Mouse (Mus musculus): Measurements from ENCODE around the gene 4933427D14Rik.

4933427D14Rik gene

GRCm38 (mm10) chr11:72142889-72143288, 64.4 kb downstream of the 4933427D14Rik start:
- DNase-seq (ENCODE audit: low read depth, low spot score), result peak; percentile 4

- no peak for DNase-seq (ENCODE audit: low read depth, low spot score)
Observed at GRCm38 (mm10) chr11:72140198-72140597, 67.1 kb downstream of the 4933427D14Rik start.

- no peak for DNase-seq (ENCODE audit: low read depth, low spot score)
Observed at GRCm38 (mm10) chr11:72136231-72136982, 70.9 kb downstream of the 4933427D14Rik start.

GRCm38 (mm10) chr11:72135383-72136158, 71.7 kb downstream of the 4933427D14Rik start, which contains the start of gene Pitpnm3:
TSS of gene Pitpnm3 (minus strand) at chr11:72135778.
- DNase-seq (ENCODE audit: low read depth, low spot score), result no peak

GRCm38 (mm10) chr11:72134536-72135382, 72.5 kb downstream of the 4933427D14Rik start:
- DNase-seq (ENCODE audit: low read depth, low spot score), result no peak

GRCm38 (mm10) chr11:72133075-72133474, 74.2 kb downstream of the 4933427D14Rik start:
- no peak for DNase-seq (ENCODE audit: low read depth, low spot score)

GRCm38 (mm10) chr11:72132266-72132665, 75.0 kb downstream of the 4933427D14Rik start:
- DNase-seq (ENCODE audit: low read depth, low spot score), result no peak

- no peak for DNase-seq (ENCODE audit: low read depth, low spot score)
Observed at GRCm38 (mm10) chr11:72131697-72132096, 75.6 kb downstream of the 4933427D14Rik start.

- DNase-seq (ENCODE audit: low read depth, low spot score), result no peak
Observed at GRCm38 (mm10) chr11:72130905-72131304, 76.4 kb downstream of the 4933427D14Rik start.

GRCm38 (mm10) chr11:72130472-72130871, 76.8 kb downstream of the 4933427D14Rik start:
- DNase-seq (ENCODE audit: low read depth, low spot score), result no peak

- DNase-seq (ENCODE audit: low read depth, low spot score), result no peak
Observed at GRCm38 (mm10) chr11:72130021-72130420, 77.2 kb downstream of the 4933427D14Rik start.

GRCm38 (mm10) chr11:72129032-72129894, 78.0 kb downstream of the 4933427D14Rik start:
- no peak for DNase-seq (ENCODE audit: low read depth, low spot score)

GRCm38 (mm10) chr11:72127450-72128189, 79.6 kb downstream of the 4933427D14Rik start:
- no peak for DNase-seq (ENCODE audit: low read depth, low spot score)

GRCm38 (mm10) chr11:72125781-72126180, 81.5 kb downstream of the 4933427D14Rik start:
- DNase-seq (ENCODE audit: low read depth, low spot score), result no peak

- DNase-seq (ENCODE audit: low read depth, low spot score), result no peak
Observed at GRCm38 (mm10) chr11:72123531-72123930, 83.7 kb downstream of the 4933427D14Rik start.

GRCm38 (mm10) chr11:72120354-72120753, 86.9 kb downstream of the 4933427D14Rik start:
- DNase-seq (ENCODE audit: low read depth, low spot score), result no peak

GRCm38 (mm10) chr11:72118630-72119029, 88.6 kb downstream of the 4933427D14Rik start:
- DNase-seq (ENCODE audit: low read depth, low spot score), result no peak

- DNase-seq (ENCODE audit: low read depth, low spot score), result no peak
Observed at GRCm38 (mm10) chr11:72113296-72113695, 94.0 kb downstream of the 4933427D14Rik start.

GRCm38 (mm10) chr11:72110726-72111125, 96.5 kb downstream of the 4933427D14Rik start:
- no peak for DNase-seq (ENCODE audit: low read depth, low spot score)

GRCm38 (mm10) chr11:72104223-72104622, 103.0 kb downstream of the 4933427D14Rik start:
- no peak for DNase-seq (ENCODE audit: low read depth, low spot score)
